Mouse (Mus musculus): ENCODE measurements at regions not wholly inside any gene's neighbourhood (a gene's known extent, or its start where the extent isn't known, plus 50 kb on each side); places are given as distances from the start of the nearest gene placed in this dataset.
A peak's percentile ranks its signal among the peaks of the same experiment; 100 is the strongest.

GRCm38 (mm10) chr4:55203731-55204710 is 145.8 kb upstream of the Rad23b start:
- no peak for TF ChIP-seq CTCF (IDR thresholded peaks at IDR 0.05; ENCODE audit: borderline replicate concordance, extremely low read depth, insufficient read depth, insufficient read length)
- TF ChIP-seq POLR2A (IDR thresholded peaks at IDR 0.05; ENCODE audit: borderline replicate concordance, extremely low read depth, insufficient read depth, insufficient read length, poor library complexity, severe bottlenecking) = no peak
- peak; percentile 31 for DNase-seq (ENCODE audit: low read depth)

- DNase-seq (ENCODE audit: low read depth) = no peak
- TF ChIP-seq POLR2A (IDR thresholded peaks at IDR 0.05; ENCODE audit: borderline replicate concordance, extremely low read depth, insufficient read depth, insufficient read length, poor library complexity, severe bottlenecking) = no peak
- no peak for TF ChIP-seq CTCF (IDR thresholded peaks at IDR 0.05; ENCODE audit: borderline replicate concordance, extremely low read depth, insufficient read depth, insufficient read length)
Measured at GRCm38 (mm10) chr4:55206226-55206625, 143.6 kb upstream of the Rad23b start.

DNA sequence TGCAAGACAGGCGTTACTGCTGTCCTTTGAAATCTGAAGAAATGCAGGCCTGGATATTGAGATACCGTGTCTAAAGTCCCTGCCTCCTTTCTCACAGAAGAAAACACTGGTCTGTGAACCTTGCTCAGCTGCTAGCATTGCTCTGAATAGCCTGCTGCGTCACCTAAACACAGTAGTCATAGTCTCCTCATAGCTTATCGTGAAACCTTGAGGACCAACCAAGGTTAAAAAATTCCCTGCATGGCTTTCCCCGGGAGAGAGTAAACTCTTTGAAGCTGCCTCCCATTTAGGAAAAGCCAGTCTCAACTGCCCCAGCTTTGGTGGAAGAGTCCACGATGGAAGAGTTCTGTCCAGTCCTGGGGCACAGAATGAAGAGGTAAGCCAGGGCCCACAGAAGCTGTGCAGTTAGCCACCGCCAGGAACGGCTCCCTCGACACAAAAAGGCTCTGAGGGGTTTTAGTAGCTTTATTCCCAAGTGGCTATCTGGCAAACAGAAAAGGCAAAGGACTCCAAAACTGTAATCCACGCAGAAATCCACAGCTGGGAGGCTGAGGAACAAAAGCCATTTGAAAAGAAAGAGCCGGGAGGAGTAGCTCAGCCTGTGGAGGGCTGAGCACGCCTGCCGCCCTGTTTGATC is 142.0 kb upstream of the Rad23b start:
- TF ChIP-seq CTCF (IDR thresholded peaks at IDR 0.05; ENCODE audit: borderline replicate concordance, extremely low read depth, insufficient read depth, insufficient read length) (no peak), POLR2A (IDR thresholded peaks at IDR 0.05; ENCODE audit: borderline replicate concordance, extremely low read depth, insufficient read depth, insufficient read length, poor library complexity, severe bottlenecking) (no peak)
- DNase-seq (ENCODE audit: low read depth) = peak; percentile 67

DNA sequence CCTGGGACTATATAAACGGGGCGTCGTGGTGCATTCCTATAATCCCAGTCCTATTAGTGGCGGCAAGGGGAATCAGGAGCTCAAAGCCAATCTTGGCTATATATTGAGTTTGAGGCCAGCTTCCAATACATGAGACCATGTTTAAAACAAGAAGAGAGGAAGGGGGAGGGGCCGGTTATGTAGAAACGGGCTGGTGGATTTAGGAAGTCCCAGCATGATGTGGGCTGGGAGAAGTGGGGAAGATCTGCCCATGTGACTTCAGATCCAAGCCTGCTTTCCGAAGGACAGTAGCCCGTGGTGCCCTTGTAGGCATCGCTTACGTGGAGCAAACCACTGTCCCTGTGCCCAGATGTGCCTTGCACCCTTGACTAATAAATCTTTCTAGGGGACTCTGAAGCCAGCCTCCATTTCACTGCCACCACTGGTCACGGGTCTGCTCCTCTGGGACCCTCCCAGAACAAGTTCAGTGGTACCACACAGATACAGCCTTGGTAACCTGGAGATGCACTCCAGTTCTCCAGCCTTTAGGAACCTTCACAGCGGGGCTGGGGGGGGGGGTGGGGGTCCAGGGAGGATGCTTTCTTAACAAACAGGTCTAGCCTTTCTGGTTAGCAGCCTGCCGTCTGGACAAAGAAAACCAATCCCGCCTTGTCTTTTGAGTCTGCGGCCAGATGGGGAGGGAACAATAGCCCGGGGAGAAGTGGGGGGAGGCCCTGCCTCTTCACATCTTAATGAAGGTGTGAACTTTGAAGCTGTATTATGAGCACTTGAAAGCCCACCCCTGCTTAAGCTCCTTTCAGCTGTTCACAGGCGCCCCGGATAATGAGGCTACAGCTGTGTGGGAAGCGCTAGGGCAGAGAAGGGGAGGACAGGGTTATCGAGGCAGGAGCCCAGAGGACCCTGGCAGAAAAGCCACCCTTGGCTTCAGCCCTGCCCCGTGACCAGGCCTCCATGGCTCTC is 141.2 kb upstream of the Rad23b start:
- DNase-seq (ENCODE audit: low read depth) = peak; percentile 89
- no peak for TF ChIP-seq CTCF (IDR thresholded peaks at IDR 0.05; ENCODE audit: borderline replicate concordance, extremely low read depth, insufficient read depth, insufficient read length)
- no peak for TF ChIP-seq POLR2A (IDR thresholded peaks at IDR 0.05; ENCODE audit: borderline replicate concordance, extremely low read depth, insufficient read depth, insufficient read length, poor library complexity, severe bottlenecking)

DNA sequence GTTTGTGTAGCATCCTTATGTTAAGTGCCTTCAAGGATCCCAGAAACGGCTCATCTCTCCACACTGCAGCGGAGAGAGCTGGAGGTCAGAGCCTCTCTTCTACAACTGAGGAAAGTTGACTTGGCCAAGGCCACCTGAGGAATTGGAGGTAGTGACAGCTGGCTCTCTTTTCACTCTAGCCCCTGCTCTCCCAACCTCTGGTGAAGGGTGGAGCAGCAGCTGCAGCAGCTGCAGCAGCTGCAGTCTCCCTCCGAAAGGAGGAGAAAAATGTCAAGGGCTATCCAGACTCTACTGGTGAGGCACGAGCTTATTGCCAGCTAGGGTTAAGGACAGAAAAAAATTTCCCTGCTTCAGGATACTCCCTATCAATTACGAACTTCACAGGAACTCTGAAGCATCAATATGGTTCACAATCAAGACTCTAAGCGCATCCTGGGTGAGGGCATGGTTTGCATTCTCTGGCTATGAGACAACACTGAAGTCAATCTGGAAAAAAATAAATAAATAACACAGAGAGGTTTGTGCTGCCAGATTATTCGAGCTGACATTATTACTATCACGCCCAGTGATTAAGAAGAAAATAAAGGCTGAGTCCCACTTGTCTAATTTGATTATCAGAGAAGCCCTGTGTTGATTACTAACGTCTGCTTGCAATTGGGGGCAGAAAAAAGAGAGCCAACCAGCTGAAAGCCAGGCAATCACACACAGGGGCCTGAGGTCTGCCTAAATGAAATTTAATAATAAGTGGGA is 134.2 kb upstream of the Rad23b start:
- DNase-seq (ENCODE audit: low read depth) = peak; percentile 66
- TF ChIP-seq CTCF (IDR thresholded peaks at IDR 0.05; ENCODE audit: borderline replicate concordance, extremely low read depth, insufficient read depth, insufficient read length) (no peak), POLR2A (IDR thresholded peaks at IDR 0.05; ENCODE audit: borderline replicate concordance, extremely low read depth, insufficient read depth, insufficient read length, poor library complexity, severe bottlenecking) (no peak)

DNA sequence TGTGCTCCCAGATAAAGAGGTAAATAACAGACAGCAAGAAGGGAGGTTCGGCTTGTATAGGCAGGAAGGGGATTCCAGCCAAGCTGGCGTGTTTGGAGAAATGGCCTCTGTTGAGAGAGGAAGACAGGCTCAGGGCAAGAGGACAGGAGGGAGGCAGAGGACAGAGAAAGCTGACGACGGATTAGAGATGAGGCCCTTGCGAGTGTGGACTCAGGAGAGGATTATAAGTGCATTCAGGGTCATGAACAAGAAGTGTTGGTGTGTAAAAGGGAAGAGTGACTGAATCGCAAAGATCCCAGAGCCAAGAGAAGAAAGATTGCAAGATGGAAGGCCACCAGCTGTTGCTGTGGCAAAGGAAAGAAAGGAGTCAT is 133.7 kb upstream of the Rad23b start:
- no peak for DNase-seq (ENCODE audit: low read depth)

DNA sequence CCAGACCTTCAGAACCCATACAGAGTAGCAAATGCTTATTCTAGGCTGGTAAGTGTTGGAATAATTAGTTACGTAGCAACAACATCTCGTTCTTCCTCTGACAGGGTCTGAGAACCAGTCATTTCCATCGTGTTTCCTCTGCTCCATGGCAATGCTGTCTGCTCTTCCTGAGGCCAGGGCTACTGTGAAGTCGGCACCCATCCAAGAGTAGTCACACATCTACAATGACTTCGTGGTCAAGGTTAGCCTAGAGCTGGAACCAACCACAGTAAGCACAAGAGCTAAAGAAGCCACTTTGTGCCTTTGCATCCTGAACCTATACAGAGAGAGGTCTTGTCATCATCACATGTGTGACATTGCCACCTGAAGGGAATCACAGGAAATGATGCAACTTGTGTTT is 124.1 kb upstream of the Rad23b start:
- DNase-seq (ENCODE audit: low read depth) = no peak
- TF ChIP-seq CTCF (IDR thresholded peaks at IDR 0.05; ENCODE audit: borderline replicate concordance, extremely low read depth, insufficient read depth, insufficient read length) (no peak), POLR2A (IDR thresholded peaks at IDR 0.05; ENCODE audit: borderline replicate concordance, extremely low read depth, insufficient read depth, insufficient read length, poor library complexity, severe bottlenecking) (no peak)

More for the DNA sequence above, 133.7 kb upstream of the Rad23b start:
- TF ChIP-seq POLR2A (IDR thresholded peaks at IDR 0.05; ENCODE audit: borderline replicate concordance, extremely low read depth, insufficient read depth, insufficient read length, poor library complexity, severe bottlenecking) = no peak

GRCm38 (mm10) chr4:55227394-55227793 is 122.4 kb upstream of the Rad23b start:
- DNase-seq (ENCODE audit: low read depth) = peak; percentile 35
- TF ChIP-seq POLR2A (IDR thresholded peaks at IDR 0.05; ENCODE audit: borderline replicate concordance, extremely low read depth, insufficient read depth, insufficient read length, poor library complexity, severe bottlenecking) (no peak), CTCF (IDR thresholded peaks at IDR 0.05; ENCODE audit: borderline replicate concordance, extremely low read depth, insufficient read depth, insufficient read length) (peak; percentile 22; the same call in 1 of the 2 replicates)

DNA sequence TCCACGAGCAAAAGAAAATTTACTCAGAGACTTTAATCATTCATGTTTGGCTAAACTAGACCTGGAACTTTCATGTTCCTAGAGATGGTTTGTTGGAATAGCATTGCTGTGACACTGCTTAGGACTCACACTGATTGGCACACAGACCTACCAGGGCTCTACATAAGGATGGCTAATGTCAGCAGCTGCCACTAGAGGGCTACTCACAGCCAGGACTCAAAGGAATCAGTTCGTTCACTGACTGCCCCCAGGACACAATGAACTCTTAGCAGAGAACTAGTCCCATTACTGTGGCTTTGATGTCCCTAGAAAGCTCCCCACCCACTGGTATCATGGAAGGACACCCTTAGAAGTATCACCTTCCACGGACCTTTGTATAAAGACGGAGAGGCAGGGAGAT is 118.3 kb upstream of the Rad23b start:
- DNase-seq (ENCODE audit: low read depth) = peak; percentile 59

GRCm38 (mm10) chr4:55237856-55238255 is 112.0 kb upstream of the Rad23b start:
- DNase-seq (ENCODE audit: low read depth) = no peak
- no peak for TF ChIP-seq POLR2A (IDR thresholded peaks at IDR 0.05; ENCODE audit: borderline replicate concordance, extremely low read depth, insufficient read depth, insufficient read length, poor library complexity, severe bottlenecking)

More for the DNA sequence above, 118.3 kb upstream of the Rad23b start:
- TF ChIP-seq POLR2A (IDR thresholded peaks at IDR 0.05; ENCODE audit: borderline replicate concordance, extremely low read depth, insufficient read depth, insufficient read length, poor library complexity, severe bottlenecking) (no peak), CTCF (IDR thresholded peaks at IDR 0.05; ENCODE audit: borderline replicate concordance, extremely low read depth, insufficient read depth, insufficient read length) (peak; percentile 64; the same call in 1 of the 2 replicates)
